Mouse (Mus musculus): Measurements from ENCODE around the gene Fam114a2. TPM values are rescaled to one million over a fixed set of nuclear protein-coding genes. Genes with fewer than 3 reads are reported as not detected.
"Not testable (repeated sequence)": the region's sequence is repeated elsewhere in the genome, so short reads cannot be mapped to it uniquely, and the experiment has no call there.

Fam114a2 gene
- 68.0 and 73.6 TPM in 2 replicates for polyA plus RNA-seq (2016; fragmentation: Nextera tagmentation; extraction: Ambion mirVana)

DNA sequence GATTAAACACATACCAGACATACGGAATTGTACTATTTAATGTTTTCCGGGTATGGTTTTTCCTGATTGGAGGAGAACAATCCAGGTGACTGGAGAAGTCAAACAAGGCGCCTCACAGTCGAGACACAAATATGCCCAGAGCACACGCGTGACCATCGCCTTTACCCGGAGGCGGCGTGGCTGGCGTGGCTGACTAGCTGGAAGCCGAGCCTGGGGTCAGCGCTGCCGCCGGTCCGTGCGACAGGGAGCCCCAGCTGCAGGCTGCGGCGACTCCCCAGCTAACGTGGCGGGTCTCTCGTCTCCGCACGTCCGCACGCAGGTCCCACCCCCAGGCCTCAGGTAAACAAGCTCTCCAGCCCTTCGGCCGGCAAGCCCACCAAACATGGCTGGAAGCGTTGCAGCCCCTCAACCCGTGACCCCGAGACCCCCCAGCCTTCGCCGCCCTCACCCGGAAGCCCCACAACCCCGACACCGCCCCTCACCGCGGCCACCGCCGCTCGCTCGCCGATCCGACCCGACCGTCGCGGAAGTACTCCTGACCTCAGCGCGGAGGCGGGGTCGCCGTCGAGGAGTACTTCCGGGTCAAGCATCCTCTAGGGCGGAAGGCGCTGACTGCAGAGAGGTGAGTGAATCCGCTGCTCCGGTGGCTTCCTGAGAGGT, at the start of gene Fam114a2, which contains the start of gene Mfap3:
Gene Fam114a2, minus strand, starts transcription at position 527 of the 660 bp plus-strand sequence.
Gene Mfap3, plus strand, starts transcription at position 574 of the 660 bp plus-strand sequence.
- H3K4me3 ChIP-seq, result peak within 1 kb of the TSS; percentile 78
- peaks cover 38% of the 10 kb centered on the region for H3K36me3 ChIP-seq (replicated peaks)
- DNase-seq (ENCODE audit: low spot score), result peak; percentile 95
- H3K4me1 ChIP-seq, result peaks cover 19% of the 10 kb centered on the region
- no peaks in the 10 kb centered on the region for H3K9me3 ChIP-seq
- WGBS, result under 1% methylated on average over 59 of the region's 59 CpGs
- H3K27me3 ChIP-seq (replicated peaks; ENCODE audit: low read depth, poor library complexity, severe bottlenecking), result no peaks in the 10 kb centered on the region
- peak within 1 kb of the TSS; percentile 84 for H3K27ac ChIP-seq (replicated peaks)

DNA sequence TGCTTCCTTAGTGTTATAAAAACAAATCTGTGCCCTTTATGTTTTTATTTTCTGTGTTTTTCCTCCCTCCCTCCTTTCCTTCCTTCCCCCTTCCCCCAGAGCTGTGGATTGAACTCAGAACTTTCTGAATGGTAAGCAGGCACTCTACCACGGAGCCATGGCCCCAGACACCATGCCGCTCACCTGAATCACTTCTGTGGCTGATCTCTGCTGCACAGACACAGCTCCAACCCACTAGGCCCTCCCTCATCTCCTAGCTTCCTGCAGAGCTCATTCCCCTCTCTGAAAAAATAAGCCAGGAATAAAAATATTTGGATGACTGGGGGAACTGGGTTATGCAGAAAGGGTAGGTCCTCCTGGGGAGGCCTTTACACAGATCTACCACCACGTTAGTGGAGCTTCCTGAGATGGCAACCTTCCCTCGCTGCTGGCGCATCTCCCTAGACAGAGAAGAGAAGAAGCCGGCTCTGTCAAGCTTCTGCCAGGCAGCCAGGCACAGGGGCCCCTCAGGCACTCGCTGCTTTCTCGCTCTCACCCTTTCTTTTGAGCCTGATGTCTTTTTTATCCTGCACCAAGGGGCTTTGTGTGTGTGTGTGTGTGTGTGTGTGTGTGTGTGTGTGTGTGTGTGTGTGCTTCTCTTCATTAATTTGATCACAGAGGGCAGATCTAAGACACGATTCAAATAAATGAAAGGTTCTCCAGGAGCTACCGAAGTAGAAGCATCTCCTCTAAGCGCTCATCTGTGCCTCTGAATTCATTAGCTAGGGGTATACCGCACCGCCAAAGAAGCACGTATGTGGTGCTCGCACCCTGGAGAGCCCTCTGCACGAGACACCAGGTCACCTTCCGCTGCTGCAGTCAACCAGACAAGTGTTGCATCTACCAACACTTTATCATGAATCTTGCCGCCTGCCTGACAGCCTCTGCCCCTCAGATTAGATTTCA, 47.9 kb upstream of the Fam114a2 start:
- DNase-seq (ENCODE audit: low spot score), result no peak
- 31% methylated on average over 18 of the region's 18 CpGs for WGBS
- no peak overlapping the region; the same call in 1 of the 2 replicates for H3K27ac ChIP-seq (replicated peaks)
- no peak overlapping the region for H3K4me3 ChIP-seq
- H3K9me3 ChIP-seq, result peaks cover 11% of the 10 kb centered on the region
- H3K4me1 ChIP-seq, result peaks cover 21% of the 10 kb centered on the region
- H3K27me3 ChIP-seq (replicated peaks; ENCODE audit: low read depth, poor library complexity, severe bottlenecking), result peaks cover 7% of the 10 kb centered on the region
- H3K36me3 ChIP-seq (replicated peaks), result no peaks in the 10 kb centered on the region

DNA sequence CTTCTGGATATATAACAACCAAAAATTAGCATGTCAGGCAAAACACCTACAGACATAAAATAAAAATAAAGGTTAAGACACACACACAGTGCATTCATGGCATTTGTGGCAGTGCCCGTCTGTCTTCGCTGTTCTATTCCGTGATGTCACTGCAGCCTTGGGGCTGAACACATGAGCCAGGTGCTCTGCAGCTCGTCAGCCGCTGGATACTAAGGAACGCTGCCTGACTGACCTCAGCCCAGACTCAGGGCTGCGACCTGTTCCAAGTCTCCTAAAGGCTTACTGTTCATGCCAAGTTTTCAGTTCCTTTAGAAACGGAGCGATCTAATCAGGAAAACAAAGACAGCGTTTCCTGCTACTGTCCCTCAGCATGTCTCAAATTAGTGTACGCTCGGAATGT, 46.1 kb upstream of the Fam114a2 start:
- H3K4me3 ChIP-seq, result no peak overlapping the region
- H3K27me3 ChIP-seq (replicated peaks; ENCODE audit: low read depth, poor library complexity, severe bottlenecking), result peaks cover 7% of the 10 kb centered on the region
- peaks cover 21% of the 10 kb centered on the region for H3K4me1 ChIP-seq
- 74% methylated on average over 12 of the region's 12 CpGs for WGBS
- no peak overlapping the region for H3K27ac ChIP-seq (replicated peaks)
- peaks cover 1% of the 10 kb centered on the region; the same call in 1 of the 2 replicates for H3K9me3 ChIP-seq
- no peaks in the 10 kb centered on the region for H3K36me3 ChIP-seq (replicated peaks)
- DNase-seq (ENCODE audit: low spot score), result no peak

DNA sequence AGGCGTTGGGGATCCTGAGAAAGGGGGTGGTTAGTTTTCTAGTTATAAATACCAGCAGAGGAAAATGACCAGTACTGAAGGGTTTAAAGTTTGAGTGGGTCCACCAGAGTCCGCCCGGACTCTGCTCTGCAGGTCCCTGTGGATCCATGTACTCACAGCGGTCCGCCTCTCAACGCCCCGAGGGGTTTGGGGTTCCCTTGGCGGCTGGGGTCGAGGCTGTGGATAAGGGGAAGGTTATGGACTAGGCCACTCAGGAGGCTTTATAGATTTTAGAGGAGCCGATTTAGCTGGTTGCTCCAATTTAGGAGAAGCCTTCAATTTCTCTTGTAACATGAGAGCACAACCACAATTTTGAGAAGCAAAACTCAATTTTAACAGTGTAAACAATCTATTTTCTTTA, 39.5 kb upstream of the Fam114a2 start:
- not testable (repeated sequence) for H3K4me3 ChIP-seq; DNase-seq (ENCODE audit: low spot score); H3K36me3 ChIP-seq (replicated peaks); H3K9me3 ChIP-seq; H3K27ac ChIP-seq (replicated peaks)
- 84% methylated on average over 9 of the region's 10 CpGs for WGBS
- Histone ChIP-seq H3K4me1 (peaks cover 13% of the 10 kb centered on the region), H3K27me3 (replicated peaks; ENCODE audit: low read depth, poor library complexity, severe bottlenecking) (peaks cover 11% of the 10 kb centered on the region)

DNA sequence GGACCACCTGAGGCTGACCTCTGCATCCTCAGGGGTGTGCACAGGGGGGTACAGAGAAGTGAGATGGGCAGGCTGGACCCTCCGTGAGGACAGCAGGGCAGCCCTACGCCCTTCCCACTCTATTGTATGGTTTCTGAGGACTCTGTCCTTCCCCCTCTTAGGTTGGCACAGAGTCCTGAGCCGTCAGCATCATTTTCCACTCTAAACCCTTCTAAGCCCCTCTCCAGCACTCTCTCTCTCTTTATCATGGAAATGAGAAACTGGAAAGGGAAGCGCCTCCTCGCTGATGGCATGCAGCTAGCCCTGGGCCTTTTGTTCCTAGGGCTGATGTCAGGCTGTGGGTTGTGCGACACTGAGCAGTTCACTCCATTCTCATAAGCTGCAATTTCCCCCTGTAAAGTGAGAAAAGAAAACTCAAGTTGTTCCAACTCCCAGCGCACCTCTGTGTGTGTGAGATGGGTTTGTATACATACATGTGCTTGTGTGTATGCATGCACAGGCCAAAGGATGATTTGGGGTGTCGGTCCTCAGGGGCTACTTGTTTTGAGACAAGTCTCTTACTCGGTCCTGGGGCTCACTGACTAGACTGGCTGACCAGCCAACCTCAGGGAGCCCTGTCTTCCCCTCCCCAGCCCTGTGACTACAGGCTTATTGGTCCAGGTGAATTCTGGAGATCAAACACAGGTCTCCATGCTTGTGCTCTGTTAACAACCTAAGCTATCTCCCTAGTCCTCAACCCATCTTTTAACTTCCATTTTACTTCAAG, 34.8 kb upstream of the Fam114a2 start:
- H3K27me3 ChIP-seq (replicated peaks; ENCODE audit: low read depth, poor library complexity, severe bottlenecking), result peaks cover 29% of the 10 kb centered on the region
- DNase-seq (ENCODE audit: low spot score), result no peak
- WGBS, result 34% methylated on average over 9 of the region's 9 CpGs
- H3K4me3 ChIP-seq, result no peak overlapping the region
- H3K27ac ChIP-seq (replicated peaks), result peak overlapping the region; percentile 45
- H3K9me3 ChIP-seq, result no peaks in the 10 kb centered on the region
- no peaks in the 10 kb centered on the region for H3K36me3 ChIP-seq (replicated peaks)
- peaks cover 35% of the 10 kb centered on the region for H3K4me1 ChIP-seq

DNA sequence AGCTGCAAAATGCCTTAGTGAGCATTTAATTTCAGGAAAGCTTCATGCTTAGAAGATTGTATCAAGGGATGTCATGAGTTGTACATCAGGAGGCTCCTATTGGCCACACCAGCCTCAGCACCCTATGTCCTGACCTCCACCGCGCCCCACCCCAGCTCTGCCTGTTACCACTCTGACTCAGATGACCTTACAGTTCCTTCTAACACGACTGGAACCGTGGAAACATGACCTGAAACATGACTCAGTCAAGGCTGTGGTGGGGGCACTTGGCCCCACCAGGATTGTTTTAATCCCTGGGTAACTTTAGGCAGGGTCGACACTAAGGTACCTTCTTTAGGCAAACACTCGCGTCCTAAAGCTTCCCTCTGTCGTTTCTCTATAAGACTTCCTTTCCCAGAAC, 32.6 kb upstream of the Fam114a2 start:
- peaks cover 29% of the 10 kb centered on the region for H3K27me3 ChIP-seq (replicated peaks; ENCODE audit: low read depth, poor library complexity, severe bottlenecking)
- 88% methylated on average over 8 of the region's 8 CpGs for WGBS
- no peak for DNase-seq (ENCODE audit: low spot score)
- H3K27ac ChIP-seq (replicated peaks), result no peak overlapping the region
- no peaks in the 10 kb centered on the region for H3K9me3 ChIP-seq
- H3K4me3 ChIP-seq, result no peak overlapping the region
- peaks cover 53% of the 10 kb centered on the region for H3K4me1 ChIP-seq
- H3K36me3 ChIP-seq (replicated peaks), result no peaks in the 10 kb centered on the region

DNA sequence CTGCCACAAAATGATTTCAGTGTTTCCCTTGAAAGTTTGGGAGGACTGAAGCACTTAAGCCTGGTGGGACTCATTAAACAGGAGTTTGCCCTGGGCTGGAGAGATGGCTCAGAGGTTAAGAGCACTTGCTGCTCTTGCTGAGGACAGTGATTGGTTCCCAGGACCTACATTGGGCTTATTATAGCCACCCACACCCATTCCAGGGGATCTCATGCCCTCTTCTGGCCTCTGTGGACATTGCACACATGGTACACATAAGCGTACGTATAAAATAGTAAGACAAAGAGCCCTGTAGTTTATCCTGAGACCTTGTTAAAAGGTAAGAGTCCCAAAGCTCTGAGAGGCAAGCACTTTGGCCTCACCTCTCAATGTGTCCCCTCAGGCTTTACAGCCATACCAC, 31.8 kb upstream of the Fam114a2 start:
- DNase-seq (ENCODE audit: low spot score), result peak; percentile 19

DNA sequence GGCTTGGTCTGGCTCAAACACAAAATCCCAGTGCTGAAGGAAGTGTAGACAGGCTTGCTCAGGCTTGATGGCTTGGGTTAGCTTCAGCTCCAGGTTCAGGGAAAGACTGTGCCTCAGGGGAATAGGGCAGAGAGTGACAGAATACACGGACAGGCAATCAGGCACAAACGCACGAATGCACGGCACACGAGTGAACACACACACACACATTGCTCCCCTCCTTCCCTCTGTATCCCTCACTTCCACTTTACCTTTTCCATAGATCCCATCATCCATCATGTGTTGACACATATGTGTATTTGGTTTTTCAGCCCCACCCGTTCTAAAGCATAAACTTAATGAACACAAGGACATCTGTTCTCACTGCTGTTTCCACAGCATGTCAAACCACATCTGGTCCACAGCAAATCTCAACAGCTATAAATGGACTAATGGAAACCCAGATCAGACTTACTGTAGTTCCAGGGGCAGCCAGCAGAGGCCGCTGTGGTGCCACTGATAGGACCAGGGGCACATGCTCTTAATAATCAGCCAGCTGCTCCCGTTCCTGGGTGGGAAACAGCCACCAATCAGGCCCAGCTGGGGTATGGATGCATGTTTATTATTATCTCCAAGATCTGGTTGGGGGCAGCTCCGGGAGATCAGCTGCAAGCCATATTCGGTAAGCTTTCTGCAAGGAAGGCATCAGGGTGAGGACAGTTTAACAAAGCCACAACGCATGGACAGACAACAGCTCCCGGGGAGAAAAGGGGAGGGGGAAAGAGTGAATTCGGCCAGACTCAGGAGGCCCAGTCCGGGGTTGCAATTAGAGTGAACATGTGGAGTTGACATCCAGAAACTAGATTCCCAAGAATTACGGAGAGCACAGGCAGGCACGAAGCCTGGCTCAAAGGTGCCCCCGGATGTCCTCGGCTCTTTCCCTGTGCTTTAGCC, 30.5 kb upstream of the Fam114a2 start:
- peak overlapping the region; percentile 65 for H3K27ac ChIP-seq (replicated peaks)

More for the DNA sequence above, 31.8 kb upstream of the Fam114a2 start:
- peaks cover 53% of the 10 kb centered on the region for H3K4me1 ChIP-seq
- 95% methylated on average over 2 of the region's 2 CpGs for WGBS
- H3K27me3 ChIP-seq (replicated peaks; ENCODE audit: low read depth, poor library complexity, severe bottlenecking), result peaks cover 29% of the 10 kb centered on the region
- H3K27ac ChIP-seq (replicated peaks), result no peak overlapping the region
- no peaks in the 10 kb centered on the region for H3K9me3 ChIP-seq
- no peak overlapping the region for H3K4me3 ChIP-seq
- H3K36me3 ChIP-seq (replicated peaks), result no peaks in the 10 kb centered on the region

DNA sequence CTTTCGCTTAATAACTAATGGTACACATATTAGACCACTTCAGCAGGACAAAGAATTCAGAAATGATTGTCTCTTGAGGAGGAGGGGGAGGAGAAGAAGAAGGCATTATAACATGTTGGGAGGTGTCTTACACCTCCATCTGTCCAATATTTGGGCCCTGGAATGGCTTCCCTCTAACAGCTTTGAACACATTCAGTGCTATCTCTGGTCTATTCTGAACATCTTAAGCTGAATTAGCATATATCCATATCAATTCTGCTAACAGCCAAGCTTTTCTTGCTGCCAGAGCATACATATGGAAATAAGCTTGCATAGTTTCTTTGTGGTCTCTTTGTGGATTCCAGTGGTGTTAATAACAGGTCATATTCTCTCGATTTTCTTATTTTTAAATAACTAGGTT, 22.3 kb upstream of the Fam114a2 start:
- no peak overlapping the region for H3K4me3 ChIP-seq
- no peak overlapping the region for H3K27ac ChIP-seq (replicated peaks)
- H3K4me1 ChIP-seq, result no peaks in the 10 kb centered on the region
- no peaks in the 10 kb centered on the region for H3K27me3 ChIP-seq (replicated peaks; ENCODE audit: low read depth, poor library complexity, severe bottlenecking)
- no peak for DNase-seq (ENCODE audit: low spot score)
- no peaks in the 10 kb centered on the region for H3K36me3 ChIP-seq (replicated peaks)
- no peaks in the 10 kb centered on the region for H3K9me3 ChIP-seq
- WGBS, result 92% methylated on average over 2 of the region's 2 CpGs

More for the DNA sequence above, 30.5 kb upstream of the Fam114a2 start:
- Histone ChIP-seq H3K36me3 (replicated peaks) (no peaks in the 10 kb centered on the region), H3K9me3 (no peaks in the 10 kb centered on the region), H3K4me1 (peaks cover 49% of the 10 kb centered on the region), H3K27me3 (replicated peaks; ENCODE audit: low read depth, poor library complexity, severe bottlenecking) (peaks cover 27% of the 10 kb centered on the region), H3K4me3 (peak overlapping the region; percentile 25)
- WGBS, result 32% methylated on average over 18 of the region's 18 CpGs
- DNase-seq (ENCODE audit: low spot score), result peak; percentile 93

DNA sequence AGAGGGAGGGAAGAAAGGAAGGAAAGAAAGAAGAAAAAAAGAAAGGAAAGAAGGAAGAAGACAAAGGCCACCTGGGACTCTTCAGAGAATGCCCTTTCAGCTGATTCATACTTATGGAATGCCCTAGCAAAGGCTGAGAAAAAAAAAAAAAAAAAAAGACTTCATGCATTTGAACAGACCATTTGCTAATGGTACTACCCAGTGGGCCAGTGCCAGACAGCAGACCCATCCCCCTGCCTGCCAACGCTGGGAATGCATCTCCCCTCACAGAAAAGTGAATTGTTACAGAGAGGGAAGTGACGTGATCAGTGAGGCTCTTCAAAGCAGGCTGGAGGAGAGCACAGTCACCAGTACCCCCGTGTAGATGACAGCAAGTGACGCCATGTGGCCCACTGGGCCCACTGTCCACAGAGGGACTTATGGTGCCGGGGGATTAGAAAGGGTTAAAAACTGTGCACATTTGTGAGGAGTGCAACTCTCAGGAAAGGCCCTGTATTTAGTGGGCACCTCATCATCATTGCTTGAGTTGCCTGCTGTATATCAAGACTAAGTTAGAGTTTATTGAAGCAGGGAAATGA, 21.5 kb upstream of the Fam114a2 start:
- Histone ChIP-seq H3K4me1 (no peaks in the 10 kb centered on the region), H3K36me3 (replicated peaks) (no peaks in the 10 kb centered on the region), H3K27me3 (replicated peaks; ENCODE audit: low read depth, poor library complexity, severe bottlenecking) (no peaks in the 10 kb centered on the region), H3K27ac (replicated peaks) (no peak overlapping the region), H3K9me3 (no peaks in the 10 kb centered on the region), H3K4me3 (no peak overlapping the region)
- no peak for DNase-seq (ENCODE audit: low spot score)
- 79% methylated on average over 5 of the region's 5 CpGs for WGBS

DNA sequence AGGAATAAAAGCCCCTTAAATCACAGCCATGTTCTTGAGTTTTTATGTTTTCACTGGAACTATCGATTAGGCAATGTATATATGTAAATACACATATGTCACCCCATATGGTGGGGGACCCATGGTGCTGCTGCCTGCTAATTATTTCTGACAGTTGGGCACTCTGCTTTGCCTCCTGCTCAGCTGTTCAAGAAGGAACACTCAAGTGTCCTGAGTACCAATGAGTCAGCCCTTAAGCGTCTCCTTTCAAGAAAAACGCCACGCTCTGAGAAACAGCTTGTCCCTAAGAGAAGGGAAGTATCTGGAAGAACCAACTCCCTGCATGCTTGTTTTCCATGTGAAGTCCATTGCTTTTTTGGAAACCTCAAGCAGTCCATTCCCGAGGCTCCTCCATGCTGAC, 17.5 kb upstream of the Fam114a2 start:
- Histone ChIP-seq H3K9me3 (no peaks in the 10 kb centered on the region), H3K27me3 (replicated peaks; ENCODE audit: low read depth, poor library complexity, severe bottlenecking) (no peaks in the 10 kb centered on the region), H3K4me3 (no peak overlapping the region), H3K36me3 (replicated peaks) (peaks cover 36% of the 10 kb centered on the region), H3K27ac (replicated peaks) (no peak overlapping the region), H3K4me1 (0 out of 2 replicates have a peak, but pooled peaks cover 3% of the 10 kb centered on the region)
- no peak for DNase-seq (ENCODE audit: low spot score)
- WGBS, result 95% methylated on average over 5 of the region's 5 CpGs
